Mouse (Mus musculus) embryo, embryonic 10 days (tissue): Measurements from ENCODE around the gene Arrdc5.

Experiments used
- DNase-seq: peaks from one replicate; pipeline ENCODE4 v3.0.0-alpha.2; 2015; ENCODE audit warnings: low spot score

Arrdc5 gene

GRCm38 (mm10) chr17:56254695-56255094, 45.4 kb downstream of the Arrdc5 start:
- no peak for DNase-seq

GRCm38 (mm10) chr17:56251136-56251829, 48.8 kb downstream of the Arrdc5 start:
- peak; percentile 71 for DNase-seq

DNA sequence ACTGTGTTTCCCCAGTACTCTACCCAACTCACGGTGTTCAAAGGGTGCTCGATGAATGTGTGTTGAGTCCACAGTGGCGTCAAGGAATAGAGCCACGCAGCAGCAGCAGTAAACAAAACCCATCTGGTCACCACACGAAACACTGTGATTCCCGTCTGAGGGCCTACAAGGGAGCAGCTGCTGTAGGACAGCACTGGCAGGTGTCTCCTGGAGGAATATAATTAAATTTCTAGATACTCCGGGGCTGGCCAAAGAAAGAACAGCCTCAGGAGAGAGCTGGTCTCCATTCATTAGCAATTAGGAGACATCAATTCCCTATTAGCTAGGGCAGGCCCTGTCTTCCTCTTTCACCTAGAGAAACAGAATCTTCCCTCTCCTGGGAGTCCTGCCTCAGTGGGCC, 54.5 kb downstream of the Arrdc5 start:
- DNase-seq, result no peak
